Mouse (Mus musculus) lung, postnatal 4 days (tissue): ENCODE data around the gene Myh14.
A peak's percentile ranks its signal among the peaks of the same experiment; 100 is the strongest.
"Not testable (repeated sequence)": the region's sequence is repeated elsewhere in the genome, so short reads cannot be mapped to it uniquely, and the experiment has no call there.

Experiments
- DNase-seq, 2 experiments: peaks; one replicate each; pipeline ENCODE4 v3.0.0; 2021

Gene Myh14

DNA sequence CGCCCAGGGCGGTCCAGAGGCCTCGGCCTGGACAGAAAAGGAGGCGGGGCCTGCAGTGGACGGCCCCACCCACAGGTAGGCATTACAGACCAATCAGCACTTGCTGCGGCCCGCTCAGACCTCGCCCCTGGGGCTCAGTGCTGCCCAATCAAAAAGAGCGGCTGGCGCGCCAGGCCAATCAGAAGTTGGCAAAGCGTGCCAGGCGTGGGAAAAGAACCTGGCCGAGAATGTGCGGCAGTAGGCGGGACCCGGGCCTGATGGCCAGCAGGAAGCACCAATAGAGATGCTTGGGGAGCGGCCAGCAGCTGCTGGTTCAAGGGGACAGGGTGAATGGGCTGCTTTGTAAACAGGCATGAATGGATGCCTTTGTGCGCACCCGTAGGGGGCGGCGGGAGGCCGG, at the start of gene Myh14:
Gene Myh14 (minus strand): TSS at position 41 of the 400 bp plus-strand sequence.
- peak; percentile 88 to 95 for DNase-seq

DNA sequence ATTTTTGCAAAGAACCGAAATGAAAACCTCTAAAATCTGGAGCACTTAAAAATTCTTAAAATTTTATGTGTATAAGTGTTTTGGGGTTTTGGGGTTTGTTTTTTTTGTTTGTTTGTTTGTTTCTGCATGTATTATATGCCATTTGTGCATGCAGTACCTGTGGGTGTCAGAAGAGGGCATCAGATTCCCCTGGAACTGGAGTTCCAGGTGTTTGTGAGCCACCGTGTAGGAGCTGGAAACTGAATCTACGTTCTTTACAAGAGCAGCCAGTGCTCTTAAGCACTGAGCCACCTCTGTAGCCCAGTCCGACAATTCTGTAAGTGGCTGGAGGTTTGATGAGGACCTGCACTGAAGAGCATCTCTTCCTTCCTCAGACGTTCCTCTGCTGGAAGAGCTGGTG, 39.2 kb upstream of the Myh14 start:
- no peak for DNase-seq

DNA sequence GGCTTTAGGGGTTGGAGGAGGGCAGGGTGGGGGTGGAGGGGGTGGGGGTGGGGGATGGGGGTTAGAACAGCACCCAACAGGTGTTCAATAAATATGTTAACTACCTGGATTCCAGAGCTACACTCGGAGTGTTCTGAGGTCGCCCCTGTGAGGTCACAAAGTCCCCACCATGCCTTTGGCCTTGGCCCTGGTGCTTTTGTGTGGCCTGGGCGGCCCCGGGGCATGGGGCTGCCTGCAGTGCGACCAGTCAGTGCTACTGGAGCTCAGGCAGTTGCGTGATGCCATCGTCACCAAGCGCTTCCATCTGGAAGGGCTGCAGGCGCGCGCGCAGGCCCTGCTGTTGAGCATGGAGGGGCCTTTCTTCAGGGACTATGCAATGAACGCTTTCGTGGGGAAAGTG, 37.9 kb upstream of the Myh14 start, which contains the start of gene Izumo2:
Gene Izumo2 (plus strand): TSS at position 169 of the 400 bp plus-strand sequence.
- DNase-seq: no peak

DNA sequence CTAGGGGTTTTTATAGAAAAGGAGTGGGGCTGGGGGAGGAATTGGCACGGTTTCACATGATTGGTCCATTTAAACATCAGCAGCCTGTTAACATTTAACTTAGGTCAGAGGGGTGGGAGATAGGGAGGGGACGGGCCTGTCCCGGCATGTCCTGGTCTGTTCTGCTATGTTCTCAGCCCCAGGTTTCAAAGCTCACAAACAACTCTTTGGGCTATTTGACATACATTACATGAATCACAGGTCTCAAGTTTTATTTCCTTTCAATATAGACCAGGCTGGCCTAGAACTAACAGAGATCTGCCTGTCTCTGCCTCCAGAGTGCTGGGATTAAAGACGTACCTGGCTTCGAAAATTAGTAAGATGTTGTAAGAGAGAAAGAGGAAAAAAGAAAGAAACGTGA, 37.5 kb upstream of the Myh14 start:
- DNase-seq: not testable (repeated sequence)

DNA sequence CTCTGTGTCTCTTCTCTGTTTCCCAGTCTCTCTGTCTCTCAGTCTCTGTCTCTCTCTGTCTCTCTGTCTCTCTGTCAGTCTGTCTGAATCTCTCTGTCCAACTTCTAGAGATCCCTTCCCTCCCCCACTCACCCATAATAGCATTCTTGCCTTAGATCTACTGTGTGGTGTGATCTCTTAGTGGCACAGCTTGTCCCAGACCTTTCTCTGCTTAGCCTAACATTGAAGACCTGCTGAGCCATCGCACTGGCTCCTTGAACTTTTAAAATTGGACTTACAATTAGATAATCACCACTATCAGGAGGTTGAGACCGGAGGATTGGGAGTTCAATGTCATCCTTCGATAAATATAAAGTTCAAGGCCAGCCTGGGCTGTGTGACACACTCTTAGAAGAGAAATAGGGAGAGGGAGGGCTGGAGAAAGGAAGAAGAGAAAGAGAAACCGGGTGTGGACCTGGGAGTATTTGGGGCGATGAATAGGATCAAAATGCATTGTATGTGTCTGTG, 36.6 kb upstream of the Myh14 start:
- no peak for DNase-seq

DNA sequence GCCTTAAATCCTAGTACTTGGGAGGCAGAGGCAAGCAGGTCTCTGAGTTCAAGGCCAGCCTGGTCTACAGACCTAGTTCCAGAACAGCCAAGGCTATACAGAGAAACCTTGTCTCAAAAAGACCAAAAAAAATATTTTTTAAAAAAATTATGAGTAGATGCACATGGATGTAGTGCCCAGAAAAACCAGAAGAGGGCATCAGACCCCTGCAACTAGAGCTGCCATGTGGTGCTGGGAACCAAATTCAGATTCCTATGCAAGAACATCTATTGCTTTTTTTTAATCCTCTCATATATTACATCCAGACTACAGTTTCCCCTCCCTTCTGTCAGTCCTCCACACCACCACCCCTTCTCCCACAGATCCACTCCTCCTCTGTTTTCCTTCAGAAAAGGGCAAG, 35.7 kb upstream of the Myh14 start:
- no peak for DNase-seq

DNA sequence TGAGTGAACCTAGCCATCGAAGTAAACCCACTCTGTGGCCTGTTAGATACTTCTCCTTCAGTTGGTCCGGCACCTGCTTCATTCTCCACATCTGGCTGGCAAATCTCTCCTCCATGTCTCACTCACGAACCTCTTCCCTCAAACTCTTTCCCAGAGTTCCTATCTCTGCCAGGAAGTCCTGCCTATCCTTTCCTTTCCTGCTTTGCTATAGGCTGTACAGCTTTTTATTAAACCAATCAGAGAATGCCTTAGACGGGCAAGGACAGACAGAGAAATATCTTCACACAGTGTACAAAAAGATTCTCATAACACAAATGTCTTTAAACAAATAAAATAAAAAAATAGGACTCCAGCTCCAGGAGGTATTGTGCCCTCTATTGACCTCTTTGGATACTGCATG, 34.4 kb upstream of the Myh14 start:
- DNase-seq: no peak

DNA sequence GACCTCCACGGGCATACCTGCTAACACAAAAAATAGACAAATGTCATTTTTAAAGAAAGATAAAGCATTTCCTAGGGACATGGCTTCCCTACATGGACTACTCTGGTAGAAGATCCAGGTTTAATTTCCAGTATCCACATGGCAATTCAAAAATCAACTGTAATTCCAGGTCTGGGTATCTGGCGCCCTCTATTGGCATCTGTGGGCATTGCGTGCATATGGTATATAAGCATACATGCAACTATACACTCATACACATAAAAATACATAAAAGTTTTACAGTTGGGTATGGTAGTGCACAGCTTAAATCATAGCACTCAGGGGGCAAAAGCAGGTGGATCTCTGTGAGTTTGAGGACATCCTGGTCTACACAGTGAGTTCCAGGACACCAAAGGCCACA, 33.7 kb upstream of the Myh14 start:
- peak in 1 of 2 experiments; percentile 59 for DNase-seq

DNA sequence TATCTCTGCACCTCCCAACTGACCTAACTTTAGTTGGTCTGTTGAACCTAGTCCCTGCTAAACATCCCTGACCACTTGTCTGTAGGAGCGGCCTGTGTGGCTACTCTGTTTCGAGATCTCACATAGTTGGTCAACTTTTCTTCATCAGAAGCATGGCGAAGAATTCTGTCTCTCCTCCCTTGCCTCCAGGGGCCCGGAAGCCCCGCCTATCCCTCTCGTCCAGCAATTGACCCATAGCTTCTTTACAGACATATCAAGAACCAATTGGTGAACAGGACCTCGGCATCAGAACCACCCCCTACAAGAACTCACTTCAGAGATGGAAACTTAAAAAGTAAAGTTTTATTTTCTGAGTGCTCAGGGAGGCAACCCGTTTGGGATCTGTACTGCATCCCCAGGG, 32.3 kb upstream of the Myh14 start:
- DNase-seq: no peak

DNA sequence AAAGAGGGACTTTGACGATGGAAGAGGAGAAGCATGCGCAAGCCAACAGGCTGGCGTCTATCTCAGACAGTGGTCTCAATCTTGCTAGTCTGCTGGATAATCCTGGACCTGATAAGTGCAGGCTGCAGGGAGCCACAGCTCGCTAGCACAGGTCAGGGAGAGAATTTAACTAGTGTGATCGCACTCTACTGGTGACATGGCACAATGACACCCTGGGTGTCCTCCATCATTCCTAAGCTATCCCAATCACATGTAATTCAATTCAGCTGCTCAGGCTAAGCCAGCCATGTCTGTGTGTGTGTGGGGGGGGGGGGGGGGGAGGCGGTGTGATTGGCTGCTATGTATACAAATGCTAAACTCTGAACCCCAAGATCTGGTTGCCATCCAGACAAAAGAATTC, 31.3 kb upstream of the Myh14 start:
- peak; percentile 37 to 50 for DNase-seq

DNA sequence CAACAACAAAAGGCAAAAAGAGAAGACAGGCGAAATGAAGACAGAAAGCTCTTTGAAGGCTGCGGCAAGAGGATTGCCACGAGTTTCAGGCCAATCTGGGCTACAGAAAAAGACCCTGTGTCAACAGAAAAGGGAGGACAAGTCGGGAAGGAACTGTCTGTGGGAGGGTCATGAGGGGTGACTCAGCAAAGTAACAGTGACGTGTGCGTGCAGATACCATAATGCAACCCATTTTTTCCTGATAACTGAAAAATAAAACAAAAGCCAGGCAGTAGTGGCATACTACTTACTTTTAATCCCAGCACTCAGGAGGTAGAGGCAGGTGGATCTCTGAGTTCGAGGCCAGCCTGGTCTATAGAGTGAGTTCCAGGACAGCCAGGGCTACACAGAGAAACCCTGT, 27.3 kb upstream of the Myh14 start:
- no peak for DNase-seq

DNA sequence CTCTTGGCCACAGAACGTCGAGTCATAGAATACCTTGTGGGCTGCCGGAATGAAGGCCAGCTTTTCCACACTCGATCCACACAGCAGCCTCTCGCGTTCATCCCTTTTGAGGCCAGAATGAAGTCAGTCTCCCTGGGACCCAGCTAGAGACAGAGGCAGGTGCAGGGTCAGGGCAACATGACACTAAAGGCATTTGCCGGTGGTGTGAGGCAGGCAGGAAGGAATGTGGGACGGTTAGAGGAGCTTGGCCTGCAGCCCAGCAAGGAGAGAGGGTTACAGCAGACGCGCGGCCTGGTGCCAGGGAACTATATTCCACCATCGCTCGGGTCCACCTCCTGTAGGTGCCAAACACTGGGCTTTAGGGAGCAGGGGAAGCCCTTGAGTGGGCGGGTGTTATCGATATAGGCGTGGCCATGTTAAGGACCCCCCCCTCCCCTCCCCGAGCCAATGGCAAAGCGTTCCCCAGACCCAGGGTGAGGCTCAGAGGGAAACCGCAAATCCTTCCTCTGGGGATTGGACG, 26.6 kb upstream of the Myh14 start:
- DNase-seq: peak; percentile 76 to 87

DNA sequence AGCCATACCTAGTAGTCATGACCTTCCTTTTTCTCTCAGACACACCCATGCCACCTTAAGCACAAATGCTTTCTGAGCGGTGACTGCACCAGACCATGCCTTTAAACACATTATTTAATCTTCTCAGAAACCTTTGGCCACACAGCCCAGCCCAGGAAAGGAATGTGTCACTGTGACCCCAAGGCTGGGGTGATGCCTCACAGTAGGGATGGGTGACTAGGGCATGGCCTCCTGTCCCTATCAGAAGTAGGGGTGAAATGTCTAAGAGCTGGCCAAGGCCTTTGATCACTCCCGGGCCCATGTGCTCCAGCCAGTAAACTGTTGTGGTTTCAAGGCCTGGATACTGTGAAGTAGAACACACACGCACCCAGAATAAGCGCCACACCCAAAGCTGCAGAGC, 24.6 kb upstream of the Myh14 start:
- peak in 1 of 2 experiments; percentile 48 for DNase-seq

DNA sequence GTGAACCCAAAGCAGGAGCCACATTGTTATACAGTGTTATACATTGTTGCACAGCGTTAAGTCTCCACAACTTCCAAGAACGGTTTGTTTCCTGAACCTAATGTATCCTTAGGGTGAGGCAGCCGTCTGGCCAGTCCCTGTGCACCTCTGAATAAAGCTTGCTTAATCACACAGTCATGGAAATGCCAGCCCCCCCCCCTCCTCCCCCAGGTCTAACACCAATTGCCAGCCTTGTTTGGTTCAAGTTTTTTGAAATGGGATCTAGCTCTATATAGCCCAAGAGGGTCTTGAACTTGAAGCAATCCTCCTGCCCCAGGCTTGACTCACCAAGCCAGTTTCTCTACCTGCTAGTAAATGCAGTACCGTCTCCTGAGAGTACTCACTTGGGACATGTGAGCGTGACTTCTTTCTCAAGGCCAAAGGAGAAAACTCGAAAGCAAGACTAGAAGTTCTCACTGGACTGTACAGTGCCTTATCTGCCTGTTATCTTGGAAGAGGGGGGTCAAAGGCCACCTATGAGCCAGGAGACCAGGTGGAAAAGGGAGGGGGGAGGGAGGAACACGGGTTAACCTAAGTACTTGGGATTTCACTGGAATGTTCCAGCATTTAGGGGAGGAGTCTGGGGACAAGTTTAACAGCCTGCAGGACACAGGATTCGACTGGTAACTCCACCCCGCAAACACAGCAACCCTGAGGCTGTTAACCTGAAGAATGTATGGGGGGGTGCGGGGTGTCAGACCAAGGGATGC, 23.0 kb upstream of the Myh14 start:
- DNase-seq: peak; percentile 32 to 39

DNA sequence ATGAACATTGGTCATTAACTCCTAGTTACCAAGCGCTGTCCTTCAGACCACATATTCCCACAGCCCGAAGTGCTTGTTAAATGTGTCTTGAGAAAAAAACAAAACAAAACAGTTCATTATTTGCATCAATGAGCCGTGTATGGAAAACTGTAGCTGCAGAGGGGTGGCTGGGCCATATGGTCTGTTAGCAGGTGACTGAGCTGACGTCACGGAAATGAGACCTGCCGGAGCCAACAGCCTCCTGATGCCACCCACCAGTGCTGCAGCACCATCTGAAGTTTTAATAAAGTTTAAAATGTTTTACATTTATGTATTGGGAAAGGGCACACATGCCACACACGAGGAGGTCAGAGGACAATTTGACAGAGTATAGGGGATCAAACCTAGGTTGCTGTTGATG, 18.7 kb upstream of the Myh14 start:
- DNase-seq: no peak

DNA sequence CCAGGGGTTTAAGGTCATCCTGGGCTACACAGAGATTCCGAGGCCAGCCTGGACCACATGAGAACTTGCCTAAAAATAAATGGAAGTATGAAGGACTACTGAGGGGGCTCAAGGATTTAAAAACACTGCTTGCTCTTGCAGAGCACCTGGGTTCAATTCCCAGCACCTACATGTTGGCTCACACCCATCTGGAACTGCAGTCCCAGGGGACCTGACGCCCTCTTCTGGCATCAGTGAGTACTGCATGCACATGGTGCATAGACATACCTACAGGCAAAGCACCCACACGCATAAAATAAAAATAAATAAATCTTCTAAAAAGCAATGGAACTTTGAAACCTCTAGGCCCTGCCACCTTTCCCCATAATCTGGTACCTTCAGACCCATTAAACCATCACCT, 18.2 kb upstream of the Myh14 start:
- no peak for DNase-seq

DNA sequence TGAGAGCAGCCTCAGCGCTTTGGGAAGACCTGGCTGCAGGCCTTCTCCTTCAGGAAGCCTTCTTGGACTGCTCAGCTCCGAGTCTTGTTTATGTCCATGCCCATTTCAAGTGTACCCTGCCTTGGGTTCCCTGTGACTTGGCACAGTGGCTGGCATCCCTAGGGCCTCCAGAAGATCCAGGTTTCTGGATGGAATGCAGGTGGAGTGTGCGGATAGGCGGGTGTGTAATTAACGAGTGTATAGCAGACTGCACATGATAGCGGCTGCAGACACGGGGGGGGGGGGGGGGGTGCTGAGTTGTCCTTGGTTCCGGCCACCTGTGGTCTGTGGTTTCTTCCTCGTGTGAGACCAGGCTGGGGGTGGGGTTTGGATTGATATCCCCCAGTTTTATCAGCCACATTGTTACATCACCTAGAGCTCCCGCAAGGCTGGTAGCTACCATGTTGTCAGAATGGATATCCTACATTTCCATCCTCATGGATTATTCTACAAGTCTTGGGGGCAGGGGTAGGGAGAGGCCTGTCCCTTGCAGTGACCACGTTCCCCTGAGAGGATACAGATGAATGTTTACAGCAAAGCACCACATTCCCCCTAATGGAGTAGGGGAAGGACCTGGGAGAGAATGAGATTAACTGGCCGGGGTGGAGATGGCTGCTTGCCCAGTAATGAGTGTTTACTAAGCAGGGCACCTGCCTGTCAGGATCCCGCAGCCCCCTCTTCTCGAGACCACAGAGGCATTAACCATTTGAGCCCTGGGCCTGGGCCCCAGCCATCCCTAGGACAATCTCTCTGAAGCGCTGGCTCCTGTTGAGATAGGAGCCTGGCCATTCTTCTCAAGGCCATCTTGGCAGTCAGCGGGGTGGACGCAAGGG, 15.1 kb upstream of the Myh14 start:
- DNase-seq: peak; percentile 80 to 87

DNA sequence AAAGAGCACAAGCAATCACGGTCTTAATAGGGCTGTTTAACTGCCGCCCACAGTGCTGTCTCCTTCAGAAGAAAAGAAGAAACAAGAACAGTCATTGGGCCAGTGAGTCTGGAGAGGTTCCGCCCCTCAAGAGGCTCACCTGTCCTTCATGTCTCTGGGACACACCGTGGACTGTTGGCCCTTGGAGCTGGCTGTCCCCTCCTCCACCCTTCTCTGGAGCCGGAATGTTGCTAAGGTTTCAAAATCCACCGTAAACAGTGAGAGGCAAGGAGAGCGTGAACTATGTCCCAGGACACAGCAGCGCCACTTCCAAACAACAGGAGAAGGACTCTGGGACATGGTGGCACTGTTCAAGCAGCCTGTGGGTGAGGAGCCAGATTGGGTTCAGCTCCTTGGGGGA, 13.0 kb upstream of the Myh14 start:
- DNase-seq: peak; percentile 65 to 88

DNA sequence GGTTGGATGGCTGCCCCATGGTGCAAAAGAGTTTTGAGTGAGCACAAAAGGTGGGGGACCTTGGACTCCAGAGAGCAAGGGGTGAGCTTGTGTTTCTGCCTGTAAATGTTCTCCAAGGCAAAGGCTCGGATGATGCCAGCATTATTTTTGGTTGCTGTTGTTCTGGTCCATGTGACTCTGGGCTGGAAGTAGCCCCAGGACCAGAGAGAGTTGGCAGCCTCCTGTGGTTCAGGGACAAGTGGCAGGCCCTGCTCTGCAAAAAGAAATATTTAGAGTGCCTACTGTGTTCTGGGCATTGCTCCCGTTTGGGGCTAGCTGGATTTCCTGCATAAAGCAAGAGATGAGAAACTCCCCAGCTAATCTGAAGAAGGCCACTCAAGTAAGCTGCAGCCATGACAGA, 6.0 kb upstream of the Myh14 start:
- no peak for DNase-seq

DNA sequence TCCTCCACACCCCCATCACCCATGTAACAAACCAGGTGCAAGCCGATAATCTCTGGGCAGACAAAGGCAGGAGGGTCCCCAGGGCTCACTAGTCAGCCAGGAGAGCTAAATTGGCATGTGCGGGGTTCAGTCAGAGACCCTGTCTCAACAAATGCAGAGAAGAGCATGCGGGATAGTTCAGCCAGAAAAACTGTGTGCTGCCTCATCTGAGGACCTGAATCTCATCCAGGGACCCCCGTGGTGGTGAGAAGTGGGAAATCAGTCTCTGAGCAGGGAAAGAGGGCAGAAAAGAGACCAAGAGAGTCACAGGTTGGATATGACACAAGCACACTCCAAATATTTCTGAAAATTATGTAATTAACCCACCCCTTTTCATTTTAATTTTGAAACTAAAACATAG, 5.5 kb upstream of the Myh14 start:
- DNase-seq: no peak

DNA sequence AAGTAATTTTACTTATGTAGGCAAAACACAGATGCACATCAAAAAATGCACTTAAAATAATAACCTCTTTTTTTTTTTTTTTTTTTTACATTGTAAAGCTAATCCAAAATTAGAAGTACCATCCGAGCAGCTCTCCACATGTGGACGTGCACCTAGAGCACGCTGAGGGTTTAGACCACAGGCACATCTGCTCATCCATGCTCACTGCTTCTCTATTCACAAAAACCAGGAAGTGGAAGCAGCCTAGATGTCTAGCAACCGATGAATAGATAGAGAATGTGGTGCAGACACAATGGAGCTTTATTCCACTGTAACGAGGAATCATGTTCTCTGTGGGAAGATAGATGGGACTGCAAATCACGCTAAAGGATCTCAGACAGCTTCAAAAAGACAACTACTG, 4.5 kb upstream of the Myh14 start:
- no peak for DNase-seq

DNA sequence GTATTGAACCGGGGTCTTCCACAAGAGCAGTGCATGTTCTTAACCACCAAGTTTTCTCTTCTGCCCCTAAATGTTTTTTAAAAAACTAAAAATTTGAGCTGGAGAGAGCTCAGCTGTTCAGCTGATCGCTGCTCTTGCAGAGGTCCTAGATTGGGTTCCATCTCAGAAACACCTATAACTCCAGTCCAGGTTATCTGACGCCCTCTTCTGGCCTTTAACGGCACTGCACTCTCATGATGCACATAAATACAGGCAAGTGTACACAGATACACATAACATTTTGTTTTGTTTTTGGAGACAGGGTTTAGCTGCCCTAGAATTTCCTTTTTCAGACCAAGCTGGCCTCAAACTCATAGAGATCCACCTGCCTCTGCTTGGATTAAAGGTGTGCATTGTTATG, 3.9 kb upstream of the Myh14 start:
- no peak for DNase-seq

DNA sequence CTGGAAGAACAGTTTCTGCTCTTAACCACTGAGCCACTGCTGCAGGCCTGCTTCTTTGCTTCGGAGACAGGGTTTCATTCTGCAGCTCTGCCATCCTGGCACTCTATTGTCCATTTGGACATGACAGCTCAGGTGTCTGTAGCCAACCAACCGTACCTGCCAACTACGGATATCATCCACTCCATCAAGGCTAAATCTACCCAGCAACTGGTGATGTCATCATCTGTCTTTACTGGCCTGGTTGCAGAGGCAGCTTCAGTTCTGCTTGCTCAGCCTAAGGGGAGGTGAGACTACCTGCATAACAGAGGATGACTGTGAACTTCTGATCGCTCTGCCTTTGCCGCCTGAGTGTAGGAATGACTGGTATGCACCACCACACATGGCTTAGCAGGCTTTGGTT, 1.6 kb upstream of the Myh14 start:
- no peak for DNase-seq

DNA sequence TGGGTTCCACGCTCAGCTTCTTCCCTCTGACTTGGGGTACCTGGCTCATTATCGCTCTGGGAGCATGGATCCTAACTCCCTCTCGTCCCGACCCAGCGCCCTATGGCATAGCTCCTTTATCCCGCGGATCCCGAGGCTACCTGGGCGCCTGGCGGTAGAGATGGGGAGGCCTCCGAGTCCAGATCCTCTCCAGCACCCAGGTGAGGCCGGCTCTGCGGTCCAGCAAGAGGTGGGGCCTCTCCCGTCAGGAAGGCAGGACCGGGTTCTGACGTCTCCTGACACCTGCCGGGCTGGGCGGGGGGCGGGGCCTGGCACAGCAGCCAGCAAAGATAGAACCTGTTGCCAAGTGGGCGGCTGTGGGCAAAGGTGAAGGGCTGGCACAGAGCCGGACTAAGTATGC, 1.5 kb downstream of the Myh14 start:
- peak; percentile 74 to 89 for DNase-seq
